Mouse (Mus musculus) right cerebral cortex, postnatal 14 days (tissue): ENCODE data around the gene Mcm6.
A peak's percentile ranks its signal among the peaks of the same experiment; 100 is the strongest.

Experiments used
- DNase-seq: peaks from one replicate; pipeline ENCODE4 v3.0.0; 2022

The Mcm6 gene

DNA sequence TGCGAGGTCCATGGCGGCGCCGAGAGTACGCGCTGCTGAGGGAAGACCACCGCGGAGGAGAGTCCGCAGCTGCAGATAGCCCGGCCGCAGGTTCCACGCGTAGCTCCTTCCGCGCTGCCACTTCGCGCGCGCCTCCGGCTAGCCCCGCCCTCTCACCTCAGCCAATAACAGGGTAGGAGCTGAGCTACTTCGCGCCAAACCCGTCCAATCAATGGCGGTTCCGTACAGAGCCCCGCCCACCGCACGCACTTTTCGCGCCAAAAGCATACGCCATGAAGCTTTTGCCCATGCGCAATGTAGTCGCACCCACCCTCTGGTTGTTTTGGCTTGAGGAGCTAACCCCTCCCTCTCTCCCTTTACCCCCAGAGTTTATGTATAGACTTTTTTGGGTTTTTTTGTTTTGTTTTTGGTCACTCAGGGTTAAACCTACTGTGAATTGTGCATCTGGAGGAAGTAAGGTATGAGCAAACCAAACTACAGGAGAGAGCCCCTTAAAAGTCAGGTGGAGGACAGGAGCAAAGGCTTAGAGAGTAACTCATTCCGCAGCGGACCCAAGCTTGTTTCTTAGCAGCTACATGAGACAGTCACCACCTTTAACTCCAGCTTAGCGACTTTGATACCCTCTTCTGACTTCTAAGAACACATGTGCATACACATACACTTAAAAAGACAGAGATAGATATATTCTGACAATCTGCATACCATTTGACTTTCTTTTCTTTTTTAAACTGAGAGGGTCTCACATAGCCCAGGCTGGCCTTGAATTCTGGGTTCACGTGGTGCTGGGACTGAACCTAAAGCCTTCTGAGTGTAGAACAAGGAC lies at the start of gene Mcm6:
TSS of gene Mcm6 (minus strand) at position 111 of the 823 bp plus-strand sequence.
- peak; percentile 94 for DNase-seq

DNA sequence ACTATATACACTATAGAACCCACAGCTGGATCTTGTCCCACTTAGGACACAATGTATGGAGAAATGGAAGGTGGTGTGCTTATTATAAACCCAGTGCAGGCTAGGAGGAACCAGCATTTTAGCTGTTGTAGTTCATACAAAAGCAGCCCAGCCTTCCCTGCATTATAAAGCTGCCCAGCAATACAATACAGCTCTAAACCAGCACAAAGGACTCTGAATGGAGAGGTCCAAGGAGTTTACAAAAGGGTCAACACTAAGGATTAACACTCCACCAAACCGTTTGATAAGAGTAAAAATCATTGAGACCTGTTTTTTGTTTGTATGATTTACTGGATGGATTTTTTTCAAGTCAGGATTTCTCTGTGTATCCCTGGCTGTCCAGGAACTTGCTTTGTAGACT lies 47.4 kb upstream of the Mcm6 start:
- no peak for DNase-seq

DNA sequence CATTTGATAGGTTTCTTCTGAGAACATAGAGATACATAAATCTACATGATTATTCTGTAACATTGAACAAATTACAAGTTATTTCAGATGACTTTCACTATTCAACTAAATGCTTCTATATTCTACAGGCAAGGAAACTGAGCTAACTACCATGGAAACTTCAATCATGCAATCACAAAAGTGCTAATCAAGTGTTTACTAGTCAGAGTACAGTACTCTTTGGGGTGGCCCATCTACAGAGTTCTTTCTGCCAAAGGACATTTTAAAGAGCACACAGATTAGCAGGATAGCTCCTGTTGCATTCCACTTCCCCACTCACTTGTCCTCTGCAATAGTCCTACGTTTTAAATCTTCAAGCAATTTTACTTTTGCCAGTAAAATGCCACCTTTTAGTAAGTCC lies 46.2 kb upstream of the Mcm6 start:
- no peak for DNase-seq

DNA sequence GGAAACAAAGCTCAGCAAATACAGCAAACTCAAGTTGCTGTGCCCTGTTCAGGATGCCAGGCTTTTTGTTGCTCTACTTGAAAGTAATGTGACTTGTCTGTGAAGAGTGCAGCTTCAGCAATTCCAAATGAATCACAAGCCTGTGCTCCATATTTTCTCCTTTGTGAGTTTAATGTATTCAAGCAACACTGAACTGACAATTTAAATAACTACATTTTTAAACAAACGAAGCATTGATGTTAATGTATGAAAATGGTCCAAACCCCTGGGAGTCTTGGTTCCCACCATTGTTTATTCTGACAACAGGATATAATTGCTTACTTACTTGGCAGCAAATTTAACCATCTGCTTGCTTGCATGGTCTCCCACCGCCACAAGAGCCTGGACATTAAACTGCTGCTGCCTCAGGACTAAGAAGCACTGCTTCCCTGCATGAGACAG lies 45.6 kb upstream of the Mcm6 start:
- no peak for DNase-seq

DNA sequence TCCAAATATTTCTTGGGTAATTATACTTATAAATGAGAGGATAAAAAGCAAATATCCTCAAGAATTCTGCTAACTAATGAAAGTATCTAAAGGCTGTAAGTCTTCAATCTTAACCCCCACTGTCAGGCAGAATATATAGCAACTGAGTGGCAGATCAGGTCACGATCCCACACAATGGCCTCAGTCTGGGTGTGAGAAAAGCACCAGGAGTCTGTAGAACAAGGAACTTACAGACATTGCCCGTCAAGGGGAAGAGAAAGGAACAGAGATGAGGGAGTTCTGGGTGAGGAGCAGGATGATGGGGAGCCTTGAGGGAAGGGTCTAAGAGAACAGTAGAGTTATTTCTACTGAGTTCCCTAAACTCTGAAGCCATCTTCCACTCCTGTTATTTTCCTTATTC lies 41.5 kb upstream of the Mcm6 start:
- DNase-seq: no peak

DNA sequence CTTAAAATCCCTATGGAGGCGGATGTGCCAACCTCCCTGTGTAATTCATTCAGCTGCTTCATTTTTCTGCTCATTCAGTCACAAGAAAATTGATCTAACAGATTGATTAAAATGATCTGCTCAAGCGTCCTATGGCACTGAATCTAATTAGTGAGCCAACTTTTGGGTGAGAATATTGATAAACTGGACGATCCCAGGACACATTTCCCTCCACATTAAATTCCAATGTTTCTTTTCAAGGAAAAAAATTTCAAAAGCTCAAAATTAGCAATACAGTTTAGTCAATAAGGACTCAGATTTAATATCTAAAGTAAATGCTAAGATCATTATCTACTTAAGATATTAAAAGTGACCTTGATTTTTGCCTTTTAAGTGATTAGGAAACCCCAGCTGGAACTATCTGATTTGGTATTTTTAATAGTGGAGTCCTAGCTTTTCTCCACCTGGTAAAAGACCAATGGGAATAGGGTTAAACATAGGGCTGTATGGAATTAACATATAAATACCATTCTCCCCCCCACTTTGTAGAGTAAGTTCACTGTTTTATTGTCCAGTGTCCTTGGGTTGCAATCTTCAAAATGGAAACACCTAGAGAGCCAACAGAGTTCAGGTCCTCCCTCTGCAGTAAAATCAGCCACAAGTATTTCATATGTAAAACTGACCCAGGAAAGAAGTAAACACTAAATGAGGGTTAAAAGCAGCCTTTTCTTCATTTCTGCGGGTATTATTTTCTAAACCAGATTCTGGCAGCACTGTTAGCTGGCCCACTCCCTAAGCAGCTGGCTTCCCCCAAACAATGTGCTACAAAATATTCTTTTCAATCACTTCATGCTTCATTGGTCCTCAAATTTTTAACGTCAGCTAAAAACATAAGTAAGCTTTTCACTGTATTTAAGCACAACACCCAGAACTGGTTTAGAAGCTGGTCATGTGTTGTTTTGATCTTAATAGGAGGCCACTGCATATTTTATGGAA lies 40.8 kb upstream of the Mcm6 start:
- DNase-seq: no peak

DNA sequence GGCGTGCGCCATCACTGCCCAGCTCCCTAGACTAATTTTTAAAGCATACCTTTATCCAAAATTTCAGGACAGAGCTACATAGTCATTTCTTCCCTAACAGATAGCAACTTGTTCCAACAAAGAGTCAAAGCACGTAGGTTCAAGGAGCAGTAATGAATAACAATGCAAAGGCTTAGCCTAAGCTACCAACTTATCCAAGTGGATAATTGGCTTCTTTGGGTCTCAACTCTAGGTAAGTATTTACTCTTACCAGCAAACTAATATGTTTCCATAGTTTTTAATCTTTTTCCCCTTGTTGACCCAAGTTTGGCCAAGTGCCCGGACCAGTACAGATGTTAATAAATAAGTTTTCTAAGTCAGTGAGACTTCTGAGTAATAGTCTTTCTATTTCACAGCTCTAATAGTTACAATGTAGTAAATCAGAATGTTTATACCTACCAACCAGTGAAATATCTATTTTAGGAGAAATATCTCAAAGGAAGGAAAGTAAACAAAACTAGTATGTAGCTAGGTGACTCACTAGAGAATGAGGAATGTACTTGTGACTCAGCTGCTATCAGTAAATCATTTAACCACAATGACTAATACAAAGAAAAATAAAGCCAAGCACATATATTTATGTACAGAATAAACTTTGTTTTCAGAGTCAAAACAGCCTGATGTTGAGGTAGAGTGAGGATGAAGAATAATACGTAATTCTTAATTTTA lies 39.4 kb upstream of the Mcm6 start:
- no peak for DNase-seq

DNA sequence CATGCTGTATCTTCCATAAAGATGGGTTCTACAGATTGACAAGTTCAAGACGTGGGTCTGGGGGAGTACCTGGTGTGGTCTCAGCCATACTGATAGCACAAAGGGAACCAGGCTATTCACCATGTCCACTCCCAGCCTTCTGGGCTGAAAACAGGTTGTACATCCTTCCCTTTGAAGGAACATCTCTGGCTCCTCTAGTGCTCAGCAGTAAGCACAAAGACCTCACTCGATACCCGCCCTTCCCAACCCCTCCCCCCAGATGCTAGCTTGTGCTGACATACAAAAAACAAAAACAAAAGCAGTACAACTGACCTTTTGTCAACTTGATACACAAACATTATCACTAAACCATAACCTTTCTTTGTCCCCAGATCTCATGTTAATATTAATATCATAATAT lies 35.2 kb upstream of the Mcm6 start:
- no peak for DNase-seq

DNA sequence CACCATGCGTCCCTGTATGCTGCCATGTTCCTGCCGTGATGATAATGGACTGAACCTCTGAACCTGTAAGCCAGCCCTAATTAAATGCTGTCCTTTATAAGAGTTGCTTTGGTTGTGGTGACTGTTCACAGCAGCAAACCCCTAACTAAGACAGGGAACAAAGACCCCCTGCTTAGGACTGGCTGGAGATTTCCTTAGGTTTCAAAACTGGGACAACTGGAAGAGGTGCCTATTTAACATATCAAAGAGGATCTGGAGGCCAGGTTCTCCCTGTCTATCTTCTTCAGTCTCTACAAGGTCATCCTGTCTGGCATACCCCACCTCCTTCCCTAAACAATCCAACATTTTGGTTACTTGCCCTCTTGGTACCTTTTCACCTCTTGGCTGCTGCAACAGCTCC lies 32.9 kb upstream of the Mcm6 start:
- no peak for DNase-seq

DNA sequence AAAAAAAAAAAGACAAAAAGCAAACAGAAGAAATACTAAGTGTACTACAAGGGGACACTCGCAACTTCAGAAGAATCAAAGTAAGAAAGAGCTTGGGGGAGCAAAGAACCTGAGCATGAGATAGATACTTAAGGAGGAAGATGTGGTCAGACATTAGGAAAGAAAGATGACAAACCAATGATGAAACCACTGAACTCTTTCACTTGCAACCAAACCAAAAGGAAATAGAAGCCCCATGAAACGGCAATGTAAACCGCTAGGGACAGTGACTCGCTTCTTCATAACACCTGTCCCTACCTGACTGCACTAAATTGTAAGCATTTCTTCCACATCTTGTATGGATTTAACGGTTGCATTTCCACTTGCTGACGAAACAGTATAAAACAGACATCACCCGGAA lies 27.0 kb upstream of the Mcm6 start:
- no peak for DNase-seq

DNA sequence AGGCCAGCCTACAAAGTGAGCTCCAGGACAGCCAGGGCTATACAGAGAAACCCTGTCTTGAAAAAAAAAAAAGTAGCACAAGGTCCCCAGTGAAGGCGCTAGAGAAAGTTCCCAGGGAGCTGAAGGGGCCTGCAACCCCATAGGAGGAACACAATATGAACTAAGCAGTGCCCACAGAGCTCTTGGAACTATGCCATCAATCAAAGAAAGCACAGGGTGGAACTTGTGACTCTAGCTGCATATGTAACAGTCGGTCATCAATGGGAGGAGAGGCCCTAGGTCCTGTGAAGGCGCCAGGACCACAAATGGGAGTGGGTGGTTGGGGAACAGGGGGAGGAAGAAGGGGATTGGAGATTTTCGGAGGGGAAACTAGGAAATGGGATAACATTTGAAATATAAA lies 17.4 kb upstream of the Mcm6 start:
- DNase-seq: no peak

DNA sequence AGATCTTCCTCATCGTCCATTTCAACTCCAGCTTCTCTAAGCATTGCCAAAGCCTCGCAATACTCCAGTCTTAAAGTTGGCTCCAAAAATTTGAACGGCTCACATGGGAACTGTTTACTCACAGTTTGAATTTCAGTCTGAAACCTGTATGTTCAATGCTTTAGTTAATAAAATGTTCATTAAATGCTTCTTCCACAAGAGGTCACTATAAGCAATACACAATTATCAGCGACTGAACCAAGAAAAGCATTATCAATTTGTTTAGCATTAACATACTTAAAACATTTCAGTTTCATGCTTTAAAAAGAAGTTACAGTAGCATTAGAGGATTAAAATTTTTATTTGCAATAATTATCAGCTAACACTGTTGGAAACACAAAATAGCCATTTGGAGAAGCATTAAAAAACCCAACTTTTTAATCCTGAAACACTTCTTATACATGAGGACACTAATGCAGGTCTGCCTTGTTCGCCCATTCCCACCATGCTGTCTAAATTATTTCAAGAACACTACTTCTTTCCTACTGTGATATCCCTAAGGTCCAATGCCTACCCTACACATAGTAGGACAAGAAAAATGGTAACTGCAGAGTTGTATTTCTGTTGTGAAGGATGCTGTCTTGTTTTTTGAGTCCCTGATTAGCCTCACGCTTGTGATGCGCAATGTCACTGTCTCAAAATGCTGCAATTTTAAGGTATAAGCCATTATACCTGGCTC lies 12.8 kb upstream of the Mcm6 start:
- no peak for DNase-seq

DNA sequence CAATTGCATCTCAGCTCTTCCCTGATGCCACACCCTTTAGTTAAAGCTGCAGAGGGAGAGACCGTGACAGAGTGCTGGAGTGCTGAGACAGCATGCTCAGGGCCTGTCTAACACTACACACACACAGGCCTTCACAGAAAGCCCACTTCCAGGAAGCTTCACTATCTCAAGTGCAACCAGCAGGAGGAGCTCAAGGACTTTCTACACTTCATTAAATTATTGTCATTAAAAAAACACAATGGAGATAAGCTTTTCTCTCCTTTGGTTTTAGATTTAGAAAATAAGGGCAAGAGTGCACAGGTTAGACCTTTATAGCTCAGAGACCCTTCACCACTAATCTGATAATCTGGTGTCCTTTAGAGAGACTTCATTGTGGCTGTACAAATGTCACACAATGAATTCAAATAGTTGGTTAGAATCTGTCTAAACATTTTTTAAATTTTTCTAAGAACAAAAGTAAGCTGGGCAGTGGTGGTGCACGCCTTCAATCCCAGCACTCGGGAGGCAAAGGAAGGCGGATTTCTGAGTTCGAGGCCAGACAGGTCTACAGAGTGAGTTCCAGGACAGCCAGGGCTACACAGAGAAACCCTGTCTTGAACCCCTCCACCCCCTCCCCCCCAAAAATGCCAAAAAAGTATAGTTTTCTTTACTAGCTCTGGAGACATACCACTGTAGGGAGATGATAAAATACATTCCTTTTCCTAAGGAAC lies 9.4 kb upstream of the Mcm6 start:
- peak; percentile 66 for DNase-seq

DNA sequence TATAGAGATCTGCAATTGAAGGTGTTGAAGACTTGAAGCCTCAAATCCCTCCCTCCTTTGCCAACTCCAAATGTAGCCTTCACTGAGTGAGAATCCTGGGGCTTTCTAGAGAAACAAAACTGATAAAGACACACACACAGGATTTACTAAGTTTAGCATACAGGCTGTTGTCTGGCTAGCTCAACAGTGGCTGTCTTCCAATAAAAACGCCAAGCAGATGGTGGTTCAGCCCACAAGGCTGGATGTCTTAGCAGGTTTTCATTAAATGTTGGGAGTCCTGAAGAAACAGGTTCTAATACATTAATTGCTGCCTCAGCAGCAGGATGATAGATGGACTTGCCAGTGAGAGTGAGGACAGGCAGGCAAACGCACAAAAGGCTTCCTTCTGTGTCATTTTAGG lies 1.1 kb upstream of the Mcm6 start:
- peak; percentile 9 for DNase-seq

DNA sequence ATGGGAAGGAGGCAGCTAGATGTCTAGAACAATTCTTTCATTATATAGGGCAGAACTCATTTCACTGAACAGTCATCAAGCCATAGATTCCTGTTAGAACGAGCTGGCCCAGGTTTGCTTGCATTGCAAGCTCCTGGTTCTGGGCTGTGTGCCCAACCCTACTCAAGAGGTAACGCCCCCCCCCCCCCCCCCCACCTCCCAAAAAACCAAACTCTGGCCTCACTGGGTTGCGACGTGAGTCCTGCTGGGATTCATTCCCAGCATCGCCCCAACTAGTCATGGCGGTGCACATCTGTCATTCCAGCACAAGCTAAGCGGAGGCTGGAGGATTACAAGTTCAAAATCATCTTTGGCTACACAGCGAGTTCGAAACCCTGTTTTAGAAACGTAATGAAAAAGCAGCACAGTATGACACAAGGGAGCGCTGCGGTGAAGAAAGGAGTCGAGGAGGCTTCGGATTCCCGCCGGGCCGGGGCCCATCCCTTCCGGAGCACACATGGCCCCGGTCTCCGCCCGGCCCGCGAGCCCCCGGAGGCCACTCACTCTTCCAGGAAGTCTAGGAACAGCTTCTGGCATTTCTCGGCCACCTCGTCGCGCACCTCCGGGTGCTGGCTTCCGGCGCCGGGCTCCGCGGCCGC lies 429 bp downstream of the Mcm6 start:
- DNase-seq: no peak

DNA sequence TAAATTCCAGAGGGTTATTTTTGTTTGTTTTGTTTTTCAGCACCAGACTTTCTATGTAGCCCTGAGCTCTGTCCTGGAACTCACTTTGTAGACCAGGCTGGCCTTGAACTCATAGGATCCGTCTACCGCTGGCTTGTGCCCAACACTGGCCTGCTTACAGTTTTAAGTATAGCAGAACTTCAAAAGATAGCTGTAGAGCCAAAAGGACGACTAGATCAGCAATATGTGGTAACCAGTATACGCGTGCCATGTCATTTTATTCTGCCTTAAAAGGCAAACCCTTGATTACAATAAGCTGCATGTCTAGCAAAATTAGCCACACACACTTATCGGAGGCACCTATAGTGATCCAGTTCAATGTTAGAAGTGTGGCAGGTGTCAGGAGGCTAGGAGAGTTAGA lies 1.2 kb downstream of the Mcm6 start:
- no peak for DNase-seq

DNA sequence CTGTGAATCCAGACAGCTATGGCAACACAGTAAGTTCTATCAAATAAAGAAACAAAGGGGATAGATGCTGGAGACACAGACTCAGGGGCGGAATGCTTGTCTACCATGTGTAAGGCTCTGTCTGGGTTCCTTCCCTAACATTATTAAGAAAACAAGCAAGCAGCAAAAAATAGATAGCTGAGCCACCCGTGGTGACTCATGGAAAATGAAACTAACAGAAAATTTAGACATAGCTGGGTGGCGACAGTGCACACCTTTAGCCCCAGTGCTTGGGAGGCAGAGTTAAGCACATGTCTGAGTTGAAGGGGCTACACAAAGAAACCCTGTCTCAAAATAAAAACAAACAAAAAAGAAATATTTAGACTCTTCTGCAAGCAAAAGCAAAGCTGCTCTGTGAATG lies 2.0 kb downstream of the Mcm6 start:
- DNase-seq: no peak

DNA sequence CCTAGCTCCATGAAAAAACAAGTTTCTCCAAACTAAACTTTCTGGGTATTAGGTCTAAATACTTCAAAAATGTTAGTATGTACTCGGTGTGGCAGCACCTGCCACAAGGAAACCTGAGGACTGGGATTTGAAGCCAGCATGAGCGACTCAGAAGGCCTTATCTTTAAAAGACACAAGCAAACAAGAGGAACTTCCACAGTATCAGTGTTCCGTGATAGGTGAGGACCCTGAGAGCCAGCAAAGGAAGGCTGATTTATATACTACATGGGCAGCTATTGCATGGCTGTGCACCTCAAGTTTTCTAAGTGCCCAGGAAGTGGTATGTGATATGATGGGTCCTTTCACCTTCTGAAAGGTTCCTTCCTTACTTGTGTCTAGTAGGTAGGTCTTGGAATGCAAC lies 6.4 kb downstream of the Mcm6 start:
- DNase-seq: no peak

DNA sequence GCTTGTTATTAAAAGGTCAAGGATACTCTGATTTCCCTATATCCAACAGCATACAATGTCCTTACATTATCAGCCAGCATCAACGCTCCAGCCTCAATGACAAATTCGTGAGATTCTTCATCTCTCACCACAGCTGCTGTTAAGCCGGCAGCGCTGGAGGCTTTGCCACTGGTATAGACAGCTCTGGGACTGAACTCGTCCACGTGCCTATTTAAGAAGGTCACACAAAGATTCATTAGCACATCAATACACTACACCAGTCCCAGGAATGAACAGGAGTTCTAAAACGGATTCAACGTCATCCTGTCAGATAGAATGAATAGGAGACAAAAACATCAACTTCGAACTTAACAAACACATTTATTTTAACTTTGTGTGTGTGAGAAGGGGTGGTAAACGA lies 15.2 kb downstream of the Mcm6 start:
- no peak for DNase-seq

DNA sequence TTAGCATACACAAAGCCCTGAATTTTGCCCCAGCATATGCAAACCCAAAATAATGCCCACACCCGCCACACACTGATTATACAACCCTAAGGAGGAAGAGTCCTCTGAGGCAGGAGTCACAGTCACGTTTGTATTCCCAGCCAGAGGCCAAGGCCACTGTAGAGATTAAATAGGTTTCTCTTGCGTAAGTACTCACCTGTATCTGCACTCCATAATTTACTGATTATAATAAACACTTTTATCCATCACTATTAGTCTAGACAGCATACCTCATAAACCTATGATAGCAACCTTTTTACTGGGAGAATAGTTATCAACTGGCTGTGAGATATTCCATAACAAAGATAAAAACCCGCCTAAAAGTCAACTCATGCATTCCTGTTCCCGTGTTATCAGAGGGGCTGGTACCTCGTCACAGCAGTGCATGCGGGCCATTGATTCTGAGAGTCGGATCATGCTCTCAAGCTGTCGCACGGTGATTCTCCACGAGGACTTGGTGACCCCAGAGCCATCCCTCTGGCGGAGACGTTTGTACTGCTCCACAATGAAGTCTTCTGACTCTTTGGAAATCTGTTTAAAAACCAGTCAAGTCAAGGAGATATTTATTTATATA lies 21.6 kb downstream of the Mcm6 start:
- no peak for DNase-seq

DNA sequence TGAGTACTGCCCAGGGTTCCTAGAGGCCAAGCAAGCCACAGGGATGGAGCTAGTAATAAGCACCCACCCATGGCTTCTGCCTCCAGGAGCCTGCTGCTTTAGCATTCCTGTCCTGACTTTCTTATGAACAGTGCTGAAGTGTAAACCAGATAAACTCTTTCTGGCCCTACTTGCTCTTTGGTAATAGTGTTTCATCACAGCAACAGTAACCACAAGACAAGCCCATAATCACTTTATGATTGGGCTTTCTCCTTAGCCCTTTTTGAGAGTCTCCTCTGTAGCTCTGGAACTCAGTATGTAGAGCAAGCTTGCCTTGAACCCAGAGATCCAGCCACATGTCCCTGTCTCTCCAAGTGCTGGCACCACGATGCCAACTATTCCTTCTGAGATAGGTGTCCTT lies 29.2 kb downstream of the Mcm6 start:
- no peak for DNase-seq
